Mouse (Mus musculus) hindbrain, embryonic 10.5 days (tissue): ENCODE data around the gene Clca3b. TPM values are rescaled to one million over a fixed set of nuclear protein-coding genes. Genes with fewer than 3 reads are reported as not detected.
"Not testable (repeated sequence)": the region's sequence is repeated elsewhere in the genome, so short reads cannot be mapped to it uniquely, and the experiment has no call there.

Experiments
- DNase-seq: peaks from one replicate; pipeline ENCODE4 v3.0.0-alpha.2; 2017; ENCODE audit warnings: low spot score
- H3K27ac ChIP-seq: fragments of 300-500 bp; sonication (generic); 2 replicates; pipeline ENCODE4 v1.5.1; 2016; ENCODE audit warnings: mild to moderate bottlenecking, moderate library complexity
- H3K27me3 ChIP-seq: fragments of 300-500 bp; sonication (generic); 2 replicates; pipeline ENCODE4 v1.6.1; 2016; ENCODE audit warnings: mild to moderate bottlenecking; ENCODE audit not compliant: poor library complexity, insufficient read depth, severe bottlenecking
- H3K36me3 ChIP-seq: fragments of 300-500 bp; sonication (generic); 2 replicates; pipeline ENCODE4 v1.6.1; 2016; ENCODE audit warnings: mild to moderate bottlenecking, moderate library complexity
- H3K4me1 ChIP-seq: fragments of 300-500 bp; sonication (generic); replicated peaks from 2 replicates; pipeline ENCODE4 v1.6.1; 2016; ENCODE audit warnings: mild to moderate bottlenecking
- H3K4me3 ChIP-seq: fragments of 300-500 bp; sonication (generic); 2 replicates; pipeline ENCODE4 v1.5.1; 2016; ENCODE audit warnings: mild to moderate bottlenecking, moderate library complexity
- H3K9me3 ChIP-seq: fragments of 300-500 bp; sonication (generic); 2 replicates; pipeline ENCODE4 v1.6.1; 2016; ENCODE audit warnings: mild to moderate bottlenecking, moderate library complexity
- WGBS: fragments of 180-500 bp; shearing (Covaris S2); methylation state at CpG from one replicate; pipeline ENCODE4 v1.1.7; 2016; 5-methylcytosine and 5-hydroxymethylcytosine counted together
- polyA plus RNA-seq: library from polyadenylated mRNA; unstranded; fragments of >200 nt; fragmentation: Nextera tagmentation; extraction: Ambion mirVana; gene quantifications from 2 replicates; pipeline ENCODE4 v1.2.1, GENCODE M21; 2016

Clca3b gene
- polyA plus RNA-seq, 1 experiment from 2014 or later, result not detected

DNA sequence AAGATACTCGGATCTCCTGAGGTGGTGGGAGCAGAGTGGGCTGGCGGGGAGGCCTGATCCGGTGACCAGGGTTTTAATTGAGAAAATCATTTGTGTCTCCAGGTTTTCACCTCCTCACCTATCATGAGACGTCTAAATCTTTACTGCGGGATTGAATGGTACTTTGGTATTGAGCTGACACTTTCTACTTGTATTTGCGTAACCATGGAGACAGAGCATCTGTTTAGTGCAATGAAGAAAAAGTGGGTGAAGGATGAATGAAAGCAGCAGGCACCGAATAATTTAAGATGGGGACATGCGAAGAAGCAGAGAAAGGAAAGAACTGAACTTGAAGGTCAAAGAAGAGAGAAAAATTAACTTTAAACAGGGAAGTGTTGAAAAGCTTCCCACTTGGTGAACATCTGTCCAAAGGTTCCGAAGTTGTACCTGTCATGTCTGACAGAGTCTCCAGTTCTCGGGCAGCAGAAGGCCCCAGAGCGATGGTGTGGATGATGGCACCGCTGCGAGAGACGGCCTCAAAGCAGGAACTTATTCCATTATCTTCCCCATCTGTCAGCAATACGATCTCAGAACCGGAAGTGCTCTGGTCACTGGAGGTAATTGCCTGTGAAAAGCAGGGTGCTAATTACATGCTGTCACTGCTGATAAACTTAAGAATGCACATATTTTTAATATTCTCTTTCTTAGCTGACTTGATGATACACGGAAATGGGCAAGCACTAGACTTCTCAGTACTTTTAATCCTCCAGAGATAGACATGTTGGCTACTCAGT is 40.8 kb downstream of the Clca3b start:
- not testable (repeated sequence) for H3K36me3 ChIP-seq, H3K9me3 ChIP-seq, H3K4me3 ChIP-seq, H3K27ac ChIP-seq, H3K27me3 ChIP-seq, DNase-seq, H3K4me1 ChIP-seq
- 75% methylated on average over 16 of the region's 17 CpGs for WGBS

DNA sequence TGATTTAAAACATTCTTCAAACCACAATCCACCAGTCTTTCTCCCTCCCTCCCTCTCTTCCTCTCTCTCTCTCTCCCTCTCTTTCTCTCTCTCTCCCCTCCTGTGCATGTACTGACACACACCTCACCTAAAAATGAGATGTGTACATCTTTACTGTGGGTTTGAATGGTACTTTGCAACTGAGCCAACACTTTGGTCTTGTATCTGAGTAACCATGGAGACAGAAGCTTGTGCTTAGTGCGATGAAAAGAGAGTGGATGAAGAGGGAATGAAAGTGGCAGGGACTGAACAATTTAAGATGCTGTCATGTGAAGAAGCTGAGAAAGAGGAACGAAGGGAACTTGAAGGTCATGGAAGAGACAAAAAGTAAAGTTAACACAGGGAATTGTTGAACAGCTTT is 42.5 kb downstream of the Clca3b start:
- H3K9me3 ChIP-seq, H3K27me3 ChIP-seq, H3K4me1 ChIP-seq, DNase-seq, H3K27ac ChIP-seq, H3K4me3 ChIP-seq, H3K36me3 ChIP-seq: not testable (repeated sequence)
- 82% methylated on average over 2 of the region's 2 CpGs for WGBS

DNA sequence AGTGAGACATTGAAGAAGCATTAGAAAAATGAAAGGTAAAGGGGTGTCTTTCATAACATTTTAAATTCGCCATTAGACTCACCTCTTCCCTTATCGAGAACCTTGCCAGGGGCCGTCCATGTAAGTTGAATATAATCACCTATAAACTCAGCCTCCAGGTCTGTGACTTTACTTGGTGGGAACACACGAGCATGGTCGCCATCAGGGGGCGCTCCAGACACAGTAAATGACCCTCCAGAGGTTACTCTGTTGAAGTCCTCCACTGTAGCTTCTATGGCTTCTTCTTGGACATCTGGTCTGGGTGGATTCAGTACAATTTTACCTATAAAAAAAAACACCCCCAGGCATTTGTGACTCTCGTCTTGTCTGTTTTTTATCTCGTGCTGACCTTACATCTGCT is 47.3 kb downstream of the Clca3b start:
- no peaks in the 10 kb centered on the region for H3K27me3 ChIP-seq
- 33% methylated on average over 8 of the region's 8 CpGs for WGBS
- peak; percentile 56 for DNase-seq
- no peaks in the 10 kb centered on the region for H3K36me3 ChIP-seq
- H3K27ac ChIP-seq, result no peak overlapping the region
- no peaks in the 10 kb centered on the region for H3K9me3 ChIP-seq
- H3K4me1 ChIP-seq, result no peaks in the 10 kb centered on the region
- H3K4me3 ChIP-seq, result no peak overlapping the region

DNA sequence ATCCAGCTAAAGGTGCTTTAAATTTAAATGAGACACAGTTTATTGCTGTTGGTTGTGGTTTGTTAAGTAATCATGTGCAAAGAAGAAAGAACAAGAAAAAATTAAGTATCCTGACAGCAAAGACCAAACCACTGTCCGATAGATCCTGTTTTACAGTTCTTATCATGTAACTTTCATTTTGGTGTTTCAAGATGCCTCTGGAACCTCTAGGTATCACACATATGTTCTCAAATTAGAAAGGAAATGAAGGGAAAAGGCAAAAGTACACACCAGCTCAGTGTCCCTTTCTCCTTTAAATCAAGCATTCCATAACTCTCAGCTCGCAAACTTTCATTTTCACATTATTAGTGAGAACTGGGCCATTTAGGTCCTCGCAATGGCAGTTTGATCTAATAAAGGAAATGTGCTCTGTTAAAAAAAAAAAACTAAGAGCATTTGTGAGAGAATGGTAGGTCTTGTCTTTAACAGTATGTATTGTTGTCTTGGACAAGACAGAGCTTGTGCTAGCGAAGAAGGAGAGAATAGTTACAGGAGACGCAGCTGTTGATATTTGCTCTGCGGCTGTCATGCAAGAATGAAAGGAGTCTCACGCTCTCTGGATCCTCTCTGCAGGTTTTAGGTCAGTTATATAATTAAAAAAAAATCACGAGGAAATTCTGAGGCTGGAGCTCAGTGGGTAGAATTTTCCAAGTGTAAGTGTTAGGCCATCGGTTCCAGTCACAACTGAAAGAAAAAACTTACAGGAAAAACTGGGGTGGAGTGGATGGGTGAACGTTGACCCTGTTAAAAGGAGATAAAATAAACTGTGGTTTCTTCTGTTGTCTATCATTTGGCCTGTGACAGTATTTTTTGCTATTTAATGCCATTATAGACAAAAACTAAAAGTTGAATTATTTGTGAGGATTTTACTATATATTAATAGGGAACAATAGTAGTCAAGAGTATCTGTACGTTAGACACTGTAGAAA is 63.7 kb downstream of the Clca3b start:
- WGBS, result 86% methylated on average over 11 of the region's 11 CpGs
- DNase-seq, result no peak
- Histone ChIP-seq H3K4me3 (no peak overlapping the region), H3K27me3 (no peaks in the 10 kb centered on the region), H3K4me1 (no peaks in the 10 kb centered on the region), H3K27ac (no peak overlapping the region), H3K9me3 (no peaks in the 10 kb centered on the region), H3K36me3 (no peaks in the 10 kb centered on the region)

Other genes with a start within 250 kb of the Clca3b start
- 75.9 and 82.2 TPM in 2 replicates for gene Sh3glb1, start 129.0 kb downstream of the Clca3b start, polyA plus RNA-seq
- gene Clca3a1, start 88.4 kb downstream of the Clca3b start, polyA plus RNA-seq, result not detected in 2 replicates
- not detected in 2 replicates for gene Clca3a2, start 29.9 kb downstream of the Clca3b start, polyA plus RNA-seq
- gene Clca4b, start 83.2 kb upstream of the Clca3b start, polyA plus RNA-seq, result not detected in 2 replicates
- 0.05 TPM in 1 of 2 replicates, not detected in the other for gene Clca4a, start 125.7 kb upstream of the Clca3b start, polyA plus RNA-seq
- gene Clca1, start 183.4 kb upstream of the Clca3b start, polyA plus RNA-seq, result not detected in 2 replicates